Mouse (Mus musculus): ENCODE measurements around the gene Cd207. TPM values are rescaled to one million over a fixed set of nuclear protein-coding genes. Genes with fewer than 3 reads are reported as not detected.
A peak's percentile ranks its signal among the peaks of the same experiment; 100 is the strongest.

Cd207 gene
- polyA plus RNA-seq, 1 experiment, result not detected

DNA sequence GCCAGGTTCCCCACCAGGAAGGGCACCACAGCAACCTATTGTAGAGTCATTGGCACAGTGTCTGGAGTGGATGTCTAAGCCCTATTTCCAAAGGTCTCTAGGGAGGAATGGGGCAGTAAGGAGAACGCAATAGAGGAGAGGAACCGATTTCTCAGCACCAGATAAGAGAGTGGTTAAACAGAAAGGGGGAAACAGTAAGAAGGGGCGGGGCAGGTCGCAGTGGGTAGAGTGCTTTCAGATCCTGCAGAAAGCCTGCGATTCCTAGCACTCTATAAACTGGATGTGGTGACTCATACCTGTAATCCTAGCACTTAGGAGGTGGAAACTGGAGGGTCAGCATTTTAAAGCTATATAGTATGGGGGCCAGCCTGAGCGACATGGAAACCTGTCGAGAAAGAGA lies 19.0 kb upstream of the Cd207 start:
- H3K79me3 ChIP-seq (ENCODE audit: low read depth), result no peaks in the 10 kb centered on the region
- no peaks in the 10 kb centered on the region for H3K79me2 ChIP-seq (ENCODE audit: control insufficient read depth, insufficient read depth)
- no peak overlapping the region for H3ac ChIP-seq (ENCODE audit: control insufficient read depth, insufficient read length, low read depth)
- H3K4me3 ChIP-seq (ENCODE audit: insufficient read depth, poor library complexity, severe bottlenecking), result no peak overlapping the region
- no peak for TF ChIP-seq CEBPB (IDR thresholded peaks at IDR 0.05; ENCODE audit: low read depth)
- TF ChIP-seq FOSL1 (IDR thresholded peaks at IDR 0.05; ENCODE audit: insufficient read depth, low read length, poor library complexity, severe bottlenecking), result no peak
- TF ChIP-seq MYOG (IDR thresholded peaks at IDR 0.05; ENCODE audit: control insufficient read depth, extremely low read depth, insufficient read length), result no peak
- TF ChIP-seq USF1 (IDR thresholded peaks at IDR 0.05; ENCODE audit: low read depth), result no peak
- no peak for TF ChIP-seq MYOD1 (IDR thresholded peaks at IDR 0.05; ENCODE audit: control insufficient read depth, insufficient read length, low read depth)
- TF ChIP-seq CTCF (IDR thresholded peaks at IDR 0.05; ENCODE audit: control insufficient read depth, insufficient read depth, insufficient read length), result no peak
- no peak for TF ChIP-seq MAX (IDR thresholded peaks at IDR 0.05)
- no peaks in the 10 kb centered on the region for H3K36me3 ChIP-seq (ENCODE audit: control insufficient read depth, insufficient read depth)
- peaks cover 76% of the 10 kb centered on the region for H3K27me3 ChIP-seq (ENCODE audit: control insufficient read depth, insufficient read depth, insufficient read length)

- H3K36me3 ChIP-seq (ENCODE audit: control insufficient read depth, insufficient read depth), result no peaks in the 10 kb centered on the region
- H3K79me2 ChIP-seq (ENCODE audit: control insufficient read depth, insufficient read depth), result no peaks in the 10 kb centered on the region
- H3K27me3 ChIP-seq (ENCODE audit: control insufficient read depth, insufficient read depth, insufficient read length), result peaks cover 77% of the 10 kb centered on the region
- no peaks in the 10 kb centered on the region for H3K79me3 ChIP-seq (ENCODE audit: low read depth)
- no peak for TF ChIP-seq MYOG (IDR thresholded peaks at IDR 0.05; ENCODE audit: control insufficient read depth, extremely low read depth, insufficient read length)
- no peak for TF ChIP-seq MYOD1 (IDR thresholded peaks at IDR 0.05; ENCODE audit: control insufficient read depth, insufficient read length, low read depth)
- no peak overlapping the region for H3K4me3 ChIP-seq (ENCODE audit: insufficient read depth, poor library complexity, severe bottlenecking)
- no peak overlapping the region for H3ac ChIP-seq (ENCODE audit: control insufficient read depth, insufficient read length, low read depth)
Observed at GRCm38 (mm10) chr6:83695731-83696130, 18.1 kb upstream of the Cd207 start.

DNA sequence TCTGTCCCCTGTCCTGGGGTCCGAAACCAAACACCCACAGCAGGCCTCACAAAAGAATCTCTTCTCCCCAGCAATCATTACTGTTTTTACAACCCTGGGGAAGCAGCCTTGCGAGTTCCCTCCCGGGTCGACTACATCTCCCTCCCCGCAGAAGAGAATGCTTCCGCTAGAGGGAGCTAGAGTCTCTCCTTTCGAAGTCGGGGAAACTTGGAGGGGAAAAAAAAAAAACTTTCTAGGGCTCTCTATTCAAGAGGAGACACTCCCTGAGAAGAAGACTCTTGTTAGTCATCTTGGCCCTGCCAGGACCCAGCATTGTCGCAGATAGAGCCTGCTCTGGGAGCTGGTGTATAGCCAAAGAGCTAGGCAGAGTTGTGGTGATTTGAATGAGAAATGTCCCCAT lies 16.2 kb upstream of the Cd207 start:
- Histone ChIP-seq H3K79me2 (ENCODE audit: control insufficient read depth, insufficient read depth) (no peaks in the 10 kb centered on the region), H3K4me3 (ENCODE audit: insufficient read depth, poor library complexity, severe bottlenecking) (no peak overlapping the region), H3ac (ENCODE audit: control insufficient read depth, insufficient read length, low read depth) (no peak overlapping the region), H3K36me3 (ENCODE audit: control insufficient read depth, insufficient read depth) (no peaks in the 10 kb centered on the region), H3K27me3 (ENCODE audit: control insufficient read depth, insufficient read depth, insufficient read length) (peaks cover 75% of the 10 kb centered on the region), H3K79me3 (ENCODE audit: low read depth) (no peaks in the 10 kb centered on the region)
- TF ChIP-seq CTCF (IDR thresholded peaks at IDR 0.05; ENCODE audit: control insufficient read depth, insufficient read depth, insufficient read length) (peak; percentile 29), MAX (IDR thresholded peaks at IDR 0.05) (no peak), FOSL1 (IDR thresholded peaks at IDR 0.05; ENCODE audit: insufficient read depth, low read length, poor library complexity, severe bottlenecking) (no peak)

DNA sequence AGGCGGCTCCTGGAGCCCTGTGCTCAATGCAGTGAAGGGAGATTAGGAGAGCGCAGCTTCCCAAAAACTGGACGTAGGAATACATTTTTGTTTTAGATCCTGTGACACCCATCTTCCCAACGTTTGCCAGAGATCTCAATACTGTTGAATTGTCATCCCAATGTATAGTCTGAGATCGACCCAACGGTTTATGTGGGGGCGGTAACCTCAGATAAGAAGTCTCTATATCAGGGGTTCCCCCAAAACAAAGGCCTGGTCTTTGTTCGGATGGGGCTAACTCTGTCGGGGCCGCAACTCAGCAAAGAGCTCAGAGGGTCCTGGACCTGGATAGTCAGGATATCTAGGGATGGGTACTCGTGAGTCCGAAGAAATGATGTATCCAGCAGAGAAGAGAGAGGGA lies 15.3 kb upstream of the Cd207 start:
- Histone ChIP-seq H3ac (ENCODE audit: control insufficient read depth, insufficient read length, low read depth) (no peak overlapping the region), H3K36me3 (ENCODE audit: control insufficient read depth, insufficient read depth) (no peaks in the 10 kb centered on the region), H3K27me3 (ENCODE audit: control insufficient read depth, insufficient read depth, insufficient read length) (peaks cover 76% of the 10 kb centered on the region), H3K4me3 (ENCODE audit: insufficient read depth, poor library complexity, severe bottlenecking) (no peak overlapping the region), H3K79me2 (ENCODE audit: control insufficient read depth, insufficient read depth) (no peaks in the 10 kb centered on the region), H3K79me3 (ENCODE audit: low read depth) (no peaks in the 10 kb centered on the region)
- TF ChIP-seq MYOG (IDR thresholded peaks at IDR 0.05; ENCODE audit: control insufficient read depth, extremely low read depth, insufficient read length), result no peak
- no peak for TF ChIP-seq MYOD1 (IDR thresholded peaks at IDR 0.05; ENCODE audit: control insufficient read depth, insufficient read length, low read depth)
- TF ChIP-seq USF1 (IDR thresholded peaks at IDR 0.05; ENCODE audit: low read depth), result no peak
- TF ChIP-seq CEBPB (IDR thresholded peaks at IDR 0.05; ENCODE audit: low read depth), result no peak
- TF ChIP-seq FOSL1 (IDR thresholded peaks at IDR 0.05; ENCODE audit: insufficient read depth, low read length, poor library complexity, severe bottlenecking), result no peak
- no peak for TF ChIP-seq CTCF (IDR thresholded peaks at IDR 0.05; ENCODE audit: control insufficient read depth, insufficient read depth, insufficient read length)
- no peak for TF ChIP-seq MAX (IDR thresholded peaks at IDR 0.05)

DNA sequence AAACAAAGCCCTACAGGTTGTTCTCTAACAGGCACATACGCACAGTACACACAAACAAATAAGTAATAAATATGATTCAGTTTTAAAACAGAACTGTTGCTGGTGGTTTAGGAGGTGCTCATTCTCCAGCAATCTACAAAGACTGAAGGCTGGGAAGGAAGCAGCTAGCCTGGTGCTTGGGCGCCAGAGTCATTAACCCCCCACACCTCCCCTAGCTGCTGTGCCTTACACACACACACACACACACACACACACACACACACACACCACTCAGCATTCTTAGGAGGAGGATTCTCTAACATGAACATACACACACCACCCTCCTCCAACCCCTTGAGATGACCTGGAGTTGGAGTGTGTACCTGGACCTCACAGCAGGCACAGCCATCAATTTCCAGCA lies 13.3 kb upstream of the Cd207 start:
- H3K79me2 ChIP-seq (ENCODE audit: control insufficient read depth, insufficient read depth), result no peaks in the 10 kb centered on the region
- no peaks in the 10 kb centered on the region for H3K79me3 ChIP-seq (ENCODE audit: low read depth)
- H3K4me3 ChIP-seq (ENCODE audit: insufficient read depth, poor library complexity, severe bottlenecking), result no peak overlapping the region
- no peak overlapping the region for H3ac ChIP-seq (ENCODE audit: control insufficient read depth, insufficient read length, low read depth)
- H3K36me3 ChIP-seq (ENCODE audit: control insufficient read depth, insufficient read depth), result no peaks in the 10 kb centered on the region
- peaks cover 67% of the 10 kb centered on the region for H3K27me3 ChIP-seq (ENCODE audit: control insufficient read depth, insufficient read depth, insufficient read length)
- TF ChIP-seq USF1 (IDR thresholded peaks at IDR 0.05; ENCODE audit: low read depth) (no peak), MYOD1 (IDR thresholded peaks at IDR 0.05; ENCODE audit: control insufficient read depth, insufficient read length, low read depth) (no peak), CTCF (IDR thresholded peaks at IDR 0.05; ENCODE audit: control insufficient read depth, insufficient read depth, insufficient read length) (no peak), CEBPB (IDR thresholded peaks at IDR 0.05; ENCODE audit: low read depth) (no peak), MYOG (IDR thresholded peaks at IDR 0.05; ENCODE audit: control insufficient read depth, extremely low read depth, insufficient read length) (no peak), MAX (IDR thresholded peaks at IDR 0.05) (no peak), FOSL1 (IDR thresholded peaks at IDR 0.05; ENCODE audit: insufficient read depth, low read length, poor library complexity, severe bottlenecking) (no peak)

- no peak for TF ChIP-seq MYOD1 (IDR thresholded peaks at IDR 0.05; ENCODE audit: control insufficient read depth, insufficient read length, low read depth)
- peak; percentile 26 for TF ChIP-seq CTCF (IDR thresholded peaks at IDR 0.05; ENCODE audit: control insufficient read depth, insufficient read depth, insufficient read length)
- no peak overlapping the region for H3K4me3 ChIP-seq (ENCODE audit: insufficient read depth, poor library complexity, severe bottlenecking)
- no peaks in the 10 kb centered on the region for H3K79me3 ChIP-seq (ENCODE audit: low read depth)
- H3ac ChIP-seq (ENCODE audit: control insufficient read depth, insufficient read length, low read depth), result no peak overlapping the region
- peaks cover 66% of the 10 kb centered on the region for H3K27me3 ChIP-seq (ENCODE audit: control insufficient read depth, insufficient read depth, insufficient read length)
- H3K36me3 ChIP-seq (ENCODE audit: control insufficient read depth, insufficient read depth), result no peaks in the 10 kb centered on the region
- no peaks in the 10 kb centered on the region for H3K79me2 ChIP-seq (ENCODE audit: control insufficient read depth, insufficient read depth)
Observed at GRCm38 (mm10) chr6:83690277-83690676, 12.6 kb upstream of the Cd207 start.
